Mouse (Mus musculus): Measurements from ENCODE around the gene Ptprc.

- TF ChIP-seq CTCF (IDR thresholded peaks at IDR 0.05; ENCODE audit: control insufficient read depth, insufficient read depth, insufficient replicate concordance, low read depth, low read length) = no peak
- TF ChIP-seq POLR2A (IDR thresholded peaks at IDR 0.05; ENCODE audit: control insufficient read depth, low read depth, low read length) = no peak
Observed at GRCm38 (mm10) chr1:138039201-138039600, 136.3 kb downstream of the Ptprc start.

Measured in testis, adult 2 months (tissue).